Mouse (Mus musculus): ENCODE measurements around the gene Prg2. TPM values are rescaled to one million over a fixed set of nuclear protein-coding genes. Genes with fewer than 3 reads are reported as not detected.

Gene Prg2
- polyA plus RNA-seq, 1 experiment from 2014 or later: not detected

DNA sequence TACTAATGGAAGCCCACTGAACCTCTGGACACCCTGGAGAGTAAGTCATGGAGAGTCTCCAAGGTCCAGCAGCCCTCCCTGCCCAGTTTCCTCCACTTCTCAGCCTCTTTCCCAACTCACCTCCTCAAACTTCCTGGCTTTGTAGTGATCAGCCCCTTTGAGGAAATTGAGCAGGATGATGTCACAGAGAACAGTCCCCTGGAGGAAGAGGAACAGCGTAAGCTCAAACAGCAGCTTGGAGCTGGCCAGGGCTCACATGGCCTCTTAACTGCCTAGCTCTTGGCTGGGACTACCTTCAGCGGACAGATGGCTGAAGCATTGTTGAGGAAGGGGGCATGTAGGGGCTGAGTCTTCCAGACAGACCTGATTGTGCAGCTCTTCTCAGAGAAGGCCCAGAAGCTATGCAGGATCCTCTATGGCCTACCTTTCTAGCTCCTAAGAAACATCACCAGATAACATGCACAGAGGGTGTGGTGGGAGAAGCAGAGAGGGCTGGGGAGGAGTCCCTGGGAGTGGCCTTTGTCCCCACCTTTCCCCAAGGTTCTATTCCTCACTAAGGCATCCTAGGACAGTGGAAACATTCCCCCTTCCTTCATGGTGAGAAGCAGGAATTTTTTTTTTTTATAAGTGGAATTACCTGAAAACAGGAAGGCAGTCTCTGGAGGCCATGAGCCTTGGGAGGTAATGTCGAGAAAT, 19.4 kb downstream of the Prg2 start:
- Histone ChIP-seq H3K4me3 (ENCODE audit: low read length) (no peak overlapping the region), H3K9me3 (ENCODE audit: low read length) (no peaks in the 10 kb centered on the region), H3K27me3 (ENCODE audit: insufficient read depth, low read length) (no peaks in the 10 kb centered on the region), H3K4me1 (ENCODE audit: insufficient read depth, low read length) (no peaks in the 10 kb centered on the region), H3K36me3 (ENCODE audit: insufficient read depth, low read length) (no peaks in the 10 kb centered on the region), H3K9ac (replicated peaks; ENCODE audit: low read length) (no peak overlapping the region), H3K4me2 (replicated peaks; ENCODE audit: low read depth, low read length) (no peak overlapping the region), H3K27ac (ENCODE audit: low read length) (peak overlapping the region; percentile 28)
- ATAC-seq (ENCODE audit: low FRiP score, low TSS enrichment): no peak
- 81% methylated on average over 3 of the region's 3 CpGs for WGBS

DNA sequence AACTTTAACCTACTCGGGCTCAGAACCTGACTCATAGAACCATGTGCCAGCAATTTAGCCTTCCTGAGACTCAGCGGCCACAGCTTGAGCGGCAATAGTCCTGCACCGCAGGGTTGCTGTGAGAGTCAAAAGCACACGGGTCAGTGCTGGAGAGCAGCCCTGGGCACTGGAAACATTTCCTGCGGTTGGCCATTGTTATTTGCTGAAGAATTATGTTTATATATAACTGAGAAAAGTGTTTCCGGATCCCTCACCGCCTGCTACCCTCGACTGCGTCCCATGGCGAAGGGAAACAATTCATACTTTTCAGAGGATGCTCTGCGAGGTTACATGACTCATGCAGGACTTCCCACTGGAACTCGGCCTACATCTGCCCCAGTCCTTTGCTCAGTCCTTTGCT, 21.2 kb downstream of the Prg2 start:
- 78% methylated on average over 13 of the region's 13 CpGs for WGBS
- H3K9ac ChIP-seq (replicated peaks; ENCODE audit: low read length): no peak overlapping the region
- no peaks in the 10 kb centered on the region for H3K36me3 ChIP-seq (ENCODE audit: insufficient read depth, low read length)
- no peaks in the 10 kb centered on the region for H3K4me1 ChIP-seq (ENCODE audit: insufficient read depth, low read length)
- H3K4me2 ChIP-seq (replicated peaks; ENCODE audit: low read depth, low read length): no peak overlapping the region
- peak; percentile 30; the same call in 1 of the 2 replicates for ATAC-seq (ENCODE audit: low FRiP score, low TSS enrichment)
- no peaks in the 10 kb centered on the region for H3K27me3 ChIP-seq (ENCODE audit: insufficient read depth, low read length)
- peak overlapping the region; percentile 51; the same call in 1 of the 2 replicates for H3K27ac ChIP-seq (ENCODE audit: low read length)
- no peak overlapping the region for H3K4me3 ChIP-seq (ENCODE audit: low read length)
- H3K9me3 ChIP-seq (ENCODE audit: low read length): no peaks in the 10 kb centered on the region

DNA sequence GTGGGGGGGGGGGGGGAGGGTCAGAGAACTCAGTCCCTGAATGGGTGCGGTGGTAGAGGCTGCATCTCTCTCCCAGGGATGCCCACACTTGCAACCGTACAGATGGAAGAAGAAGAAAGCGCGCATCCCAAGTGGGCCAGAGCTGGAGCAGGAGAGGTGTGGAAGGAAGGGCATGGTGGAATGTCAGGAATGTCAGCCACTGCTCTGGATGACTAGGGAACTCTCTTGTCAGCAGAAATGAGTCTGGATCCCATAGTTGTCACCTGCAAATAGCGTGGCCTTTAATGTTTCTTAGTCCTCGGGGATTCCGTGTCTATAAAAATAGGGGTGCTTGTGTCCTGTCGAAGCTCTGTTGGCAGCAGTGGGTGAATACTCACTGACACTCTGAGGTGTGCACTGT, 22.3 kb downstream of the Prg2 start:
- Histone ChIP-seq H3K27ac (ENCODE audit: low read length) (no peak overlapping the region), H3K27me3 (ENCODE audit: insufficient read depth, low read length) (no peaks in the 10 kb centered on the region), H3K36me3 (ENCODE audit: insufficient read depth, low read length) (no peaks in the 10 kb centered on the region), H3K9me3 (ENCODE audit: low read length) (no peaks in the 10 kb centered on the region), H3K4me3 (ENCODE audit: low read length) (no peak overlapping the region), H3K4me1 (ENCODE audit: insufficient read depth, low read length) (no peaks in the 10 kb centered on the region), H3K4me2 (replicated peaks; ENCODE audit: low read depth, low read length) (no peak overlapping the region), H3K9ac (replicated peaks; ENCODE audit: low read length) (no peak overlapping the region)
- no peak for ATAC-seq (ENCODE audit: low FRiP score, low TSS enrichment)
- WGBS: 70% methylated on average over 8 of the region's 8 CpGs

GRCm38 (mm10) chr2:85004341-85004740, 24.1 kb downstream of the Prg2 start:
- H3K36me3 ChIP-seq (ENCODE audit: insufficient read depth, low read length): no peaks in the 10 kb centered on the region
- no peak overlapping the region for H3K4me3 ChIP-seq (ENCODE audit: low read length)
- H3K9ac ChIP-seq (replicated peaks; ENCODE audit: low read length): no peak overlapping the region
- H3K27me3 ChIP-seq (ENCODE audit: insufficient read depth, low read length): no peaks in the 10 kb centered on the region
- H3K27ac ChIP-seq (ENCODE audit: low read length): no peak overlapping the region
- WGBS: 83% methylated on average over 4 of the region's 4 CpGs
- no peak for ATAC-seq (ENCODE audit: low FRiP score, low TSS enrichment)
- no peak overlapping the region for H3K4me2 ChIP-seq (replicated peaks; ENCODE audit: low read depth, low read length)
- no peaks in the 10 kb centered on the region for H3K4me1 ChIP-seq (ENCODE audit: insufficient read depth, low read length)
- H3K9me3 ChIP-seq (ENCODE audit: low read length): no peaks in the 10 kb centered on the region

- no peak for ATAC-seq (ENCODE audit: low FRiP score, low TSS enrichment)
- Histone ChIP-seq H3K36me3 (ENCODE audit: insufficient read depth, low read length) (no peaks in the 10 kb centered on the region), H3K4me1 (ENCODE audit: insufficient read depth, low read length) (no peaks in the 10 kb centered on the region), H3K9ac (replicated peaks; ENCODE audit: low read length) (no peak overlapping the region), H3K4me3 (ENCODE audit: low read length) (no peak overlapping the region), H3K9me3 (ENCODE audit: low read length) (no peaks in the 10 kb centered on the region), H3K27ac (ENCODE audit: low read length) (no peak overlapping the region), H3K4me2 (replicated peaks; ENCODE audit: low read depth, low read length) (no peak overlapping the region), H3K27me3 (ENCODE audit: insufficient read depth, low read length) (no peaks in the 10 kb centered on the region)
- 80% methylated on average over 7 of the region's 7 CpGs for WGBS
Observed at GRCm38 (mm10) chr2:85006600-85006999, 26.3 kb downstream of the Prg2 start.

DNA sequence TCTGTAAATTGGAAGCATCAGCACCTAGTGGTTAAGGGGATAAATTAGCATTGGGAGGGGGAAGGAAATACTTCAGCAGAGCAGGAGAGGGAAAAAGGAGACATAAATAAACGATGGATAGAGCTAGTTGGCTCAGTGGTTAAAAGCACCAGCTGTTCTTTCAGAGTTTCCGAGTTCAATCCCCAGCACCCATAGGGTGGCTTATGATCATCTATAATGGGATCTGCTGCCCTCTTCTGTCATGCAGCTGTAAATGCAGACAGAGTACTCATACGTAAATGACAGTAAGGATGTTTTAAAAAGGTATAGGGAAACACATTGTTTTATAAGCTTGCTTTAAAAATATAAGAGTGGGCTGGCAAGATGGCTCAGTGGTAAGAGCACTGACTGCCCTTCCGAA, 27.5 kb downstream of the Prg2 start:
- Histone ChIP-seq H3K36me3 (ENCODE audit: insufficient read depth, low read length) (no peaks in the 10 kb centered on the region), H3K4me2 (replicated peaks; ENCODE audit: low read depth, low read length) (no peak overlapping the region), H3K4me1 (ENCODE audit: insufficient read depth, low read length) (no peaks in the 10 kb centered on the region), H3K9ac (replicated peaks; ENCODE audit: low read length) (no peak overlapping the region), H3K27me3 (ENCODE audit: insufficient read depth, low read length) (no peaks in the 10 kb centered on the region), H3K9me3 (ENCODE audit: low read length) (no peaks in the 10 kb centered on the region), H3K4me3 (ENCODE audit: low read length) (no peak overlapping the region), H3K27ac (ENCODE audit: low read length) (no peak overlapping the region)
- ATAC-seq (ENCODE audit: low FRiP score, low TSS enrichment): no peak
- WGBS: 33% methylated on average over 4 of the region's 4 CpGs

DNA sequence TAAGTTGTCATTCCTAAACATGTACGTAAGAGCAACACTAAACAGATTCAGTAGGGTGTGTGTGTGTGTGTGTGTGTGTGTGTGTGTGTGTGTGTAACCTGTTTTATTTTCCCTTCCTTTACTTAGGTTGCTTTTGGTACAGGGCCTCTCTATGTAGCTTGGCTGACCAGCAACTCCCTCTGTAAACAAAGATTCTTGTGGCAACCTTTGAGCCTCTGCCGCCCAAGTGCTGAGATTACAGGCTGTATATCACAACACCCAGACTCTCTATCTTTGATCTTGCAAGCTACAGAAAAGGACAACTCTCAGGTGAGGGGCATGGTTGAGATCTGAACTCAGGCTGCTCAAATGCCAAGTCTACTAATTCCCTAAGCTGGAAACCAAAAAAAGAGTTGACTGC, 29.0 kb downstream of the Prg2 start:
- no peaks in the 10 kb centered on the region for H3K4me1 ChIP-seq (ENCODE audit: insufficient read depth, low read length)
- H3K27me3 ChIP-seq (ENCODE audit: insufficient read depth, low read length): no peaks in the 10 kb centered on the region
- ATAC-seq (ENCODE audit: low FRiP score, low TSS enrichment): no peak
- H3K27ac ChIP-seq (ENCODE audit: low read length): no peak overlapping the region
- WGBS: 55% methylated on average over 2 of the region's 2 CpGs
- no peak overlapping the region for H3K9ac ChIP-seq (replicated peaks; ENCODE audit: low read length)
- H3K9me3 ChIP-seq (ENCODE audit: low read length): no peaks in the 10 kb centered on the region
- H3K4me2 ChIP-seq (replicated peaks; ENCODE audit: low read depth, low read length): no peak overlapping the region
- no peaks in the 10 kb centered on the region for H3K36me3 ChIP-seq (ENCODE audit: insufficient read depth, low read length)
- no peak overlapping the region for H3K4me3 ChIP-seq (ENCODE audit: low read length)

DNA sequence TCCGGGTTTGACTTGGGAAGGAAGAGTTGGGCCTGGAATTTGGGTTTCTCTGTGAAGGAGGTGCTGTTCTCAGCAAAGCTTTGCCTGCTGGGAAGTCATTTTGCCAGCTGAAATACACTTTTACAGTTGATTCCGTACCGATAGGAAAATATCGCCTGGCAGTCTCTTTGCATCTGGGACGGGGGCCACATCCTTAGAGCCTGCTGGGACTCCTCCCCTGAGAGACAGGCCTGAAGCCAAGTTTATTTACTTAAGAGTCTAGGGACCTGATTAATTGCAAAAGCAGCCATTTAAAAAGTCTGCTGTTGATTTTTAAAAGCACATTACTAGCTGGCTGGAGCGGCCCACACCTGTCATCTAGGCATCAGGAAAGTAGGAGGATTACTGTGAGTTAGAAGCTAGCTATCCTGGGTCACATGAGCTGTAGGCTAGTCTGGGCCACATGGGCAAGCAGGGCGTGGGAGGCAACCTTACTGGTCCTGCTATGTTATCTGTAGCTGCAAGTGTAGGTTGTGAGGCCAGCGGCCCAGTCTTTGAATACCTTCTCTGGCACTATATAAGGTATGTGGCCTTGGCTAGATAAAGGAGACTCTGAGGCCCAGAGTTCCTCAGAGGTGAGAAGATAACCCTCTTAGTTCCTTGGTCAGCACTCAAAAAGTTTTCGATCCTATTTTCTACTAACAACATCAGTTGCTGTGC, 31.8 kb downstream of the Prg2 start:
- H3K27me3 ChIP-seq (ENCODE audit: insufficient read depth, low read length): no peaks in the 10 kb centered on the region
- H3K4me2 ChIP-seq (replicated peaks; ENCODE audit: low read depth, low read length): no peak overlapping the region
- H3K9ac ChIP-seq (replicated peaks; ENCODE audit: low read length): no peak overlapping the region
- H3K4me3 ChIP-seq (ENCODE audit: low read length): no peak overlapping the region
- WGBS: 32% methylated on average over 9 of the region's 9 CpGs
- H3K27ac ChIP-seq (ENCODE audit: low read length): no peak overlapping the region
- no peaks in the 10 kb centered on the region for H3K4me1 ChIP-seq (ENCODE audit: insufficient read depth, low read length)
- no peaks in the 10 kb centered on the region for H3K9me3 ChIP-seq (ENCODE audit: low read length)
- no peaks in the 10 kb centered on the region for H3K36me3 ChIP-seq (ENCODE audit: insufficient read depth, low read length)
- ATAC-seq (ENCODE audit: low FRiP score, low TSS enrichment): peak; percentile 85

GRCm38 (mm10) chr2:85012679-85013078, 32.4 kb downstream of the Prg2 start:
- no peaks in the 10 kb centered on the region for H3K27me3 ChIP-seq (ENCODE audit: insufficient read depth, low read length)
- H3K9me3 ChIP-seq (ENCODE audit: low read length): no peaks in the 10 kb centered on the region
- no peak for ATAC-seq (ENCODE audit: low FRiP score, low TSS enrichment)
- H3K4me1 ChIP-seq (ENCODE audit: insufficient read depth, low read length): no peaks in the 10 kb centered on the region
- no peaks in the 10 kb centered on the region for H3K36me3 ChIP-seq (ENCODE audit: insufficient read depth, low read length)
- 86% methylated on average over 14 of the region's 14 CpGs for WGBS
- no peak overlapping the region for H3K27ac ChIP-seq (ENCODE audit: low read length)
- H3K4me2 ChIP-seq (replicated peaks; ENCODE audit: low read depth, low read length): no peak overlapping the region
- 0 out of 2 replicates have a peak overlapping the region, but pooled peaks have one; percentile 7 for H3K9ac ChIP-seq (replicated peaks; ENCODE audit: low read length)
- no peak overlapping the region for H3K4me3 ChIP-seq (ENCODE audit: low read length)

DNA sequence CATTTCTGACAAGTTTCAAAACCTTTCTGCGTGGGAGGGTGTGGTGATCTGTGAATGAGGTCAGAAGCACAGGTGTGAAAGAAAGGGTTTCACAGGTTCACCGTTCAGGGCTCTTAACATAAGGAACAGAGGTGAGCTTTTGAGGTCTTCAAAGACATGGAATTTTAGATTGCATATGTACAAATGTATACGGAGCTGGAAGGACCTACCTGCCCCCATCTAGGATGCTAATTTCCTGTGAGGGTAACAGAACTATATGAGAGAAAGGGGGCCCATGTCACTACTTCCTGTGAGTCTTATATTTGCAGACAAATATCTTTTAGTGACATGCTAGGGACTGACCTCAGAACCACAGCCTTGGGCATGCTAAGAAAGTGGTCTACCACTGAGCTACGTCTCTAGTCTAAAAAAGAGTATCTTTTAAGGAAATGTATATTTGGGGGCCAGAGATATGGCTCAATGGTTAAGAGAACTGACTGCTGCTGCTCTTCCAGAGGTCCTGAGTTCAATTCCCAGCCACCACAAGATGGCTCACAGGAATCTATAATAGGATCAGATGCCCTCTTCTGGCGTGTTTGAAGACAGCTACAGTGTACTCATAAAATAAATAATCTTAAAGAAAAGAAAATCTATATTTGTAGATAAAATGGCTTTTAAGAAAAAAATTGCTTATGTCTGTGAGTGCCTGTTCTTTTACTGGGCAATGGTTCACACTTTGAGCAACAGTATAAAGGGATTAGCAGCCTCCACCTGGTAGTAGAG, 33.7 kb downstream of the Prg2 start:
- Histone ChIP-seq H3K4me2 (replicated peaks; ENCODE audit: low read depth, low read length) (no peak overlapping the region), H3K27me3 (ENCODE audit: insufficient read depth, low read length) (no peaks in the 10 kb centered on the region), H3K4me1 (ENCODE audit: insufficient read depth, low read length) (no peaks in the 10 kb centered on the region), H3K4me3 (ENCODE audit: low read length) (no peak overlapping the region), H3K9me3 (ENCODE audit: low read length) (no peaks in the 10 kb centered on the region), H3K9ac (replicated peaks; ENCODE audit: low read length) (no peak overlapping the region), H3K36me3 (ENCODE audit: insufficient read depth, low read length) (no peaks in the 10 kb centered on the region), H3K27ac (ENCODE audit: low read length) (no peak overlapping the region)
- ATAC-seq (ENCODE audit: low FRiP score, low TSS enrichment): no peak
- WGBS: 78% methylated on average over 5 of the region's 5 CpGs

All from kidney, embryonic 16.5 days (tissue).